Mouse (Mus musculus): ENCODE measurements around the gene Trim30a. TPM values are rescaled to one million over a fixed set of nuclear protein-coding genes. Genes with fewer than 3 reads are reported as not detected.

Trim30a gene
- polyA plus RNA-seq, 1 experiment from 2014 or later = 5.0 TPM

GRCm38 (mm10) chr7:104366339-104366738 is 98.7 kb downstream of the Trim30a start:
- Histone ChIP-seq H3K27ac (ENCODE audit: low read depth, low read length) (no peak overlapping the region), H3K4me2 (replicated peaks; ENCODE audit: low read depth) (no peak overlapping the region), H3K9me3 (ENCODE audit: control insufficient read depth) (no peaks in the 10 kb centered on the region), H3K9ac (ENCODE audit: low read depth, low read length) (no peak overlapping the region), H3K4me3 (ENCODE audit: low read depth, low read length) (no peak overlapping the region), H3K4me1 (replicated peaks; ENCODE audit: control insufficient read depth, insufficient read depth, low read length) (no peaks in the 10 kb centered on the region), H3K27me3 (replicated peaks; ENCODE audit: control insufficient read depth, insufficient read depth, low read length) (no peaks in the 10 kb centered on the region), H3K36me3 (ENCODE audit: control insufficient read depth, insufficient read depth) (no peaks in the 10 kb centered on the region)
- TF ChIP-seq CTCF (IDR thresholded peaks at IDR 0.05; ENCODE audit: low read depth) = no peak
- ATAC-seq = no peak

Other genes starting within 250 kb of the Trim30a start
- gene Trim6, start 246.4 kb downstream of the Trim30a start, polyA plus RNA-seq (2015; fragmentation: Nextera tagmentation; extraction: Ambion mirVana) = 0.44 and 0.55 TPM in 2 replicates
- 6.0 and 6.2 TPM in 2 replicates for gene Trim34a, start 220.7 kb downstream of the Trim30a start, polyA plus RNA-seq (2015; fragmentation: Nextera tagmentation; extraction: Ambion mirVana)
- gene Trim5, start 177.1 kb downstream of the Trim30a start, polyA plus RNA-seq (2015; fragmentation: Nextera tagmentation; extraction: Ambion mirVana) = 1.6 TPM in 2 replicates
- gene Trim12a, start 149.7 kb downstream of the Trim30a start, polyA plus RNA-seq (2015; fragmentation: Nextera tagmentation; extraction: Ambion mirVana) = 23.8 and 26.3 TPM in 2 replicates
- gene Trim34b, start 135.7 kb downstream of the Trim30a start, polyA plus RNA-seq (2015; fragmentation: Nextera tagmentation; extraction: Ambion mirVana) = 0.16 and 0.22 TPM in 2 replicates
- 4.8 and 5.0 TPM in 2 replicates for gene Trim12c, start 111.8 kb downstream of the Trim30a start, polyA plus RNA-seq (2015; fragmentation: Nextera tagmentation; extraction: Ambion mirVana)
- gene Trim30b, start 95.3 kb downstream of the Trim30a start, polyA plus RNA-seq (2015; fragmentation: Nextera tagmentation; extraction: Ambion mirVana) = 0.23 and 0.24 TPM in 2 replicates
- 0.10 and 0.14 TPM in 2 replicates for gene Trim30c, start 64.4 kb downstream of the Trim30a start, polyA plus RNA-seq (2015; fragmentation: Nextera tagmentation; extraction: Ambion mirVana)
- 18.7 and 18.8 TPM in 2 replicates for gene Trim30d, start 42.7 kb upstream of the Trim30a start, polyA plus RNA-seq (2015; fragmentation: Nextera tagmentation; extraction: Ambion mirVana)
- gene Olfr651, start 84.9 kb upstream of the Trim30a start, polyA plus RNA-seq (2015; fragmentation: Nextera tagmentation; extraction: Ambion mirVana) = not detected in 2 replicates
- 0.04 TPM in 1 of 2 replicates, not detected in the other for gene Olfr652, start 95.7 kb upstream of the Trim30a start, polyA plus RNA-seq (2015; fragmentation: Nextera tagmentation; extraction: Ambion mirVana)
- 0.03 TPM in 1 of 2 replicates, not detected in the other for gene Olfr653, start 112.1 kb upstream of the Trim30a start, polyA plus RNA-seq (2015; fragmentation: Nextera tagmentation; extraction: Ambion mirVana)
- not detected in 2 replicates for gene Olfr654, start 121.8 kb upstream of the Trim30a start, polyA plus RNA-seq (2015; fragmentation: Nextera tagmentation; extraction: Ambion mirVana)
- gene Olfr655, start 136.6 kb upstream of the Trim30a start, polyA plus RNA-seq (2015; fragmentation: Nextera tagmentation; extraction: Ambion mirVana) = not detected in 2 replicates
- not detected in 2 replicates for gene Olfr656, start 148.8 kb upstream of the Trim30a start, polyA plus RNA-seq (2015; fragmentation: Nextera tagmentation; extraction: Ambion mirVana)
- gene Olfr657, start 159.6 kb upstream of the Trim30a start, polyA plus RNA-seq (2015; fragmentation: Nextera tagmentation; extraction: Ambion mirVana) = not detected in 2 replicates
- gene Olfr658, start 182.1 kb upstream of the Trim30a start, polyA plus RNA-seq (2015; fragmentation: Nextera tagmentation; extraction: Ambion mirVana) = 0.09 TPM in 2 replicates
- not detected in 2 replicates for gene Olfr659, start 201.6 kb upstream of the Trim30a start, polyA plus RNA-seq (2015; fragmentation: Nextera tagmentation; extraction: Ambion mirVana)
- gene Olfr661, start 221.3 kb upstream of the Trim30a start, polyA plus RNA-seq (2015; fragmentation: Nextera tagmentation; extraction: Ambion mirVana) = not detected in 2 replicates

Measured in intestine, postnatal 0 days (tissue).